Mouse (Mus musculus) thymus, postnatal 0 days (tissue): ENCODE data around the gene Tmem63a. TPM values are rescaled to one million over a fixed set of nuclear protein-coding genes. Genes with fewer than 3 reads are reported as not detected.
"Not testable (repeated sequence)": the region's sequence is repeated elsewhere in the genome, so short reads cannot be mapped to it uniquely, and the experiment has no call there.

ENCODE experiments used
- DNase-seq: peaks from one replicate; pipeline ENCODE4 v3.0.0-alpha.2; 2015; ENCODE audit warnings: low spot score
- polyA plus RNA-seq: library from polyadenylated mRNA; unstranded; fragments of >200 nt; fragmentation: Nextera tagmentation; extraction: Ambion mirVana; gene quantifications from 2 replicates; pipeline ENCODE4 v1.2.1, GENCODE M21; 2015

Tmem63a gene
- polyA plus RNA-seq, 1 experiment from 2014 or later, result 13.8 TPM

GRCm38 (mm10) chr1:180957989-180958388 is 15.8 kb downstream of the Tmem63a start:
- peak; percentile 47 for DNase-seq

- DNase-seq, result no peak
Observed at GRCm38 (mm10) chr1:180958797-180959196, 16.7 kb downstream of the Tmem63a start.

DNA sequence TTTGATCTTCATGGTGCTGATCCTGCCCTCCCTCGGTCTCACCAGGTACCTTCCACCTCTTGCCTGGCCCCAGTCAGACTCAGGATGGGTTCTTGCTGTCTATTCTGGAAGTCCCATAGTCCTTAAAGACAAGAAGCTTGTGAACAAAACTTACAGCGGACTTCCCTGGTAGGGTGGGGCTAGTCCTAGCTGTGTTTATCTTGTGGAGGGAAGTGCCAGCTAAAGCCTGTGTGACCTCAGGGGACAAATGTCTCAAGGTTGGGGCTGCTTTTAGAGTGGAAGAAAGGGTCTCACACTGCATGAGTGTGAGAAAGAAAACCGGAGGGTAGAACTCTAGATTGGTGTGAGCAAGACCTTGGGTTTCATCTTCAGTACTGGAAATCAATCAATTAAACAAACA is 23.6 kb downstream of the Tmem63a start:
- no peak for DNase-seq

GRCm38 (mm10) chr1:180966542-180966941 is 24.4 kb downstream of the Tmem63a start:
- no peak for DNase-seq

DNA sequence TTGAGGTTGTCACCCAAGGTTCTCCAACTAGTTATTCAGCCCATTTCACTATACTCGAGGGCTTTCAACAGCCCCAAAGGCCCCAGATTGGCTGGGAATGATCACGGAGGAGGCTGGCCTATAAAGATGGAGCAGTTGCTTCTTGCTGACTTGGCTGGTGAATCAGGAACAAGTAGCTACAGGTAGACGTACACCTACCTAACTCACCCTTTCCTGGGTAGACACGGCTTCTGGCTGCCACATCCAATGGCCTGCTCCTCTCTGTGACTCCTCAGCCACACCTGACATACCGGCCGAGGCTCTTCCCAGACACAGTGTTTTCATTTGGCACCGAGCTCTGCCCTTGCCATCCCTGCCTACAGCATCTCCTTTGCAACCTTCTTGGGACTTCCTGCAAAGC is 25.1 kb downstream of the Tmem63a start:
- DNase-seq, result no peak

- DNase-seq, result no peak
Observed at GRCm38 (mm10) chr1:180972941-180973340, 30.8 kb downstream of the Tmem63a start.

DNA sequence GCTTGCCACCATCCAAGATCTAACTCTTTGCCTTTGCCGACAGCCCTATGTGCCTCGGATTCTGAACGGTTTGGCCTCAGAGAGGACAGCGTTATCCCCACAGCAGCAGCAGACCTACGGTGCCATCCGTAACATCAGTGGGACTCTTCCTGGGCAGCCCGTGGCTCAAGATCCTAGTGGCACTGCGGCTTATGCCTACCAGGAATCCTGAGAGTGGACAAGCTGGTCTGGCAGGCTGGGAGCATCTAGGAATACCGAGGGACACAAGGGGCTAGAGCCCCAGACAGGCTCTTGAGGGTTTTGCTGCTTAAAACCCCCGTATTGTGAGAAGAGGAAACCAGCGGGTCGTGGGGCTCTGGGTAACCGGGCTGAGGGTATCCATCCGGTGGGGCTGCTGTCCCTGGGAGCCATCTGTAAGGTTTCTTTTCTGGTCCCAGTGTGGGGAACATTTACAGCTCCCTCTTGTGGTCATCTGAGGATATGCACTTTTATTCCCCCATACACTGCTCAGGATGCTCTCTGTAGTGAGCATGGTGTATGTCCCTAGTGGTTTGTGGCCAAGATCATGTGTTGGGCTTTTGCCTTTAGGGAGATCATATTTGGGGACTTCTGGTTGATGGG is 32.1 kb downstream of the Tmem63a start:
- DNase-seq, result peak; percentile 82

DNA sequence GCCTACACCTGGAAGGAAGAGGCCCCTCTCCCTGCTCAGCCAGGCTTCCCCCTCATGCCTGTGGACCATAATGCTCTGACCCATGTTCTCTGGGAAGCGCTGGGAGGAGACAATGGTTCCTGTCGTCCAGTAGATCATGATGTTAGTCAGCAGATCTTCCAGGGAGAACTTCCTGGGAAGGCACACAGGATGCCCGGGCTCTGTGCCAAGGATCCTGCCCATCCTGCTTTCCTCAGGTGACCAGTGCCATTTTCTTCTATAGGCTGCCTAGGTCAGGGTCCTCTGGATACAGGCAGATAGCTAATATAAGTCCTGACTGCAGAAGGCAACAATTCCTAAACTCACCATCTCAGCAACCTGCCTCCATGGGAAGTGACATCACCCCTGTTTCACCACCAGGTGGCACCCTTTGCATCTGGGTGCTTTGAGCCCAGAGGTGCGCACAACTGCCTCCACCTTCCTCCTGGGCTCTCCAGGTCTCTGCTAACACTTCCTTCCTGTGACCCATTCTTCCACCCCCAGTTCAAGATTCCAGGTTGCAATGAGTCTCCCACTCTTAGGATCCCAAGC is 34.1 kb downstream of the Tmem63a start:
- peak; percentile 69 for DNase-seq

GRCm38 (mm10) chr1:180979484-180980251 is 37.5 kb downstream of the Tmem63a start:
- DNase-seq, result no peak

DNA sequence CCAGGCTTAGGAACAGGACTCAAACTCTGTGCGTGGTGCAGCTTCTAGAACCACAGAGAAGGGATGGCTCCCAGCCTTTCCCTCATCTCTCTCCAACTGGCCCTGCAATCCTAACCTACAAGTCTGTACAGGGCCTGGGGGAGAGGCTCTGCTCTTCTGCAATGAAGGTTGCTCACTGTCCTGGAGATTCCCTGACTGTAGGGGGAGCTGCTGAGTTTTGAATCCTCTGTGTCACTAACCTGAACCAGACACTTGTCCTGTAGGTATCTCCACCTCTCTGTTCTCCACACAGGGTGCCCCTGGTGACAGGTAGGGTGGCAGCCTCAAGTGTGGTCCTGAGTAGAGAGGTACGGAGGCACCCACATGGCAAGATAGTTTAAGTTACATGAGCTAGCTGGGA is 38.3 kb downstream of the Tmem63a start:
- DNase-seq, result peak; percentile 40

DNA sequence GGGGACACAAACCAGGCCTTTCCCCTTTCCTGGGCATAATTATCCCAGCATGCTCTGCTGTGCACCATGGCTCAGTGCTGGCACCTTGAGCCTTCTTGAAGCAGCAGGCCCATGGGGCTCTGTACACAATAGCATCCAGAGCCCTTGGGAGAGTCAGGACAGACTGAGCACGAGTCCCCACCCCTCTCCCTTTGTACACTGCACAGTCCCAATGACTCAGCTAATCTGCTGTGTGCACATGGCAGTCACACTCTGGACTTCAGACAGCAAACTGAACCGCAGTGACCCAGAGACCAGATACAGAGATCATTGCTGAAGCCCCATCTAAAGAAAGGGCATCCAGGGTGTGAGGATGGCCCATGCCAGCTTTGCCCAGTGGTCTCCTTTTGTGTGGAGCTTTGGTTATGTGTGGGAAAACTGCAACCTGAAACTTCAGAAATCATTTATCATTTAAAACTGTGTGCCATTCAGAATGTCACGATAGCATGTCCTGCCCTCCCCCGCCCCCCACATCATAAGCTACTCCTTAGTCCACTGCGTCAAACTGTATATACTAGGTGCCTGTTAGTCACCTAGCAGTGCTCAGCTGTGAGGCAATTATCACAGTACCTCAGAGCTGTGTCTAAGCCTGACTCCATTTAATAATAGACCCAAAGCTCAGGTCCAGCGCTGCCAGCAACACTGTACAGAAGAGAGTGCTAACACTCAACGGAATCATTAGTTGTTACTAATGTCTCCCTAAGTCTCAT is 39.3 kb downstream of the Tmem63a start:
- DNase-seq, result not testable (repeated sequence)

DNA sequence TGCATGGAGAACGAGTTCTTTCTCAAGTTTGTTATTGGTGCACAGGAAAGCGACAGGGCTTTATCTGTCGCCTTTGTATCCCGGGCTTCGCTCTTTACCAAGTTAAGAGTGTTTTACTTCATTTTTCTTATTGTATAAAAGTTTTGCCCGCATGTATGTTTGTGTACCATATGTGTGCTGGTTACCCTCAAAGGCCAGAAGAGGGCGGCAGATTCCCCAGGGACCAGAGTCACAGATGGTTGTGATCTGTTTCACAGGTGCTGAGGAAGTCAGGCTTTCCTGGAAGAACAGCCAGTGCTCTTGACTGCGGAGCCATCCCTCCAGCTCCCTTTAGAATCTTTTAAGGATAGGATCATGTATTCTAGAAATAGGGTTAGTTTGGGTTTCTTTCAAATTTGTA is 44.6 kb downstream of the Tmem63a start:
- no peak for DNase-seq

DNA sequence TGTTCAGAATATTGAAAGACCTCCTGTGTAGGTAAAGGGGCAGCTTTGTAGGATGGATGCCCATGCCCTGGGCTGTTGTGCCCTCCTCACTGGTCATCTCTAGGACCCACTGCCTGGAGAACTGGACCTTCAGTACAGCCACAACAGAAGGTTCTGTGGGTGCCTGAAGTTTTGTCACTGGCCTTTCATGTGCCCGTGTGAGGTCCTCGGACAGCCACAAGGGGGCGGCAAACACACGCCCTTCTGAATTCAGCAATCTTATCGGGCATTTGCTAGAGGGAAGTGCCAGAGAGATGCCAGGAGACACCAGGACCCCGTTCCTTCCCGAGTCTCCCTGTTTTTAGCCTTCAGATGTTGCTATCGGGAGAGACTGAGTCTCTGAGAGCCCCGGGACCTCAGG is 45.6 kb downstream of the Tmem63a start:
- DNase-seq, result peak; percentile 81

- no peak for DNase-seq
Observed at GRCm38 (mm10) chr1:180990671-180991070, 48.5 kb downstream of the Tmem63a start.

GRCm38 (mm10) chr1:180992142-180992541 is 50.0 kb downstream of the Tmem63a start:
- peak; percentile 68 for DNase-seq

DNA sequence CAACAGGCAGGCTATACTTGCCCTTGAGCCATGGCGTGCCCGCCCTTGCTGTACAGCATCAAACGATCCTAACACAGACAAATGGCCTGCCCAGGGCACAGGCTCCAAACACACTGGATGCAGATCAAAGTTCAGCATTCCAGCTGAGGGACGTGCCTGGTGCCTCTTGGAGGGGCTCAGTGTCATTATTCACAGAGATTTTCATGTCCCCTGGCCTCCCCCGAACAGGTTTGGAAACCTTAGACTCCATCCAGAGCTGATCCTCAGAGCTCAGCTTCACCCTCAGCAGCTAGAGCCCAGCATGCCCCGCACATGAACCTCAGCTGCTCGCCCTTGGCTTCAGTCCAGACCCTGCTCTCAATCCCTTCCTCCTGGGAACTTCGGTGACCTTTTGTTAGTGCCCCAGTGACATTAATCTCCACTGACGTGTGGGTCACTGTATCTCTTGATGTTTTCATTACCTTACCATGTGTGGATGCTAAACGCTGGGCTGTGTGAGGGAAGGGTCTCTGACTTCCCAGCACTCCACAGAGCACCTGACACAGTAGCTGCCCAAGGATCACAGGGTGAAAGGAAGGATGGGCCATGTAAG is 58.5 kb downstream of the Tmem63a start:
- DNase-seq, result no peak

DNA sequence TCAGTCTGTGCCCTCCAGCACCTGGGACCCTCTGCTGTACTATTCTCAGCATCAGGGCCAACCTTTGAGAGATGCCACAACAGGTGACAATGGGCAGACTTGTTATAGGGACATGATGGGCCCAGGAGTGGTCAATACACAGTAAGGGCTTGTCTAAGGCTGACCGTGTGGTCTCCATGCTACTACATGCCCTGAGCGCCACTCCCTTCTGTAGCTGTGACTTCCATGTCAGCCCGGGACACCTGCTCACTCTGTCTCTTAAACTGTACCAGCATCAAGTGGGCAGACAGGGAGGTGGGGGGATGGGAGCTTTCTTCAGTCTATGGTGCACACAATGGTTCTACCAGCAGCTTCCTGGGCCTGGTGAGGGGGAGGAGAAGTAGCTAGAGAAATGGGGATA is 59.1 kb downstream of the Tmem63a start:
- DNase-seq, result no peak

DNA sequence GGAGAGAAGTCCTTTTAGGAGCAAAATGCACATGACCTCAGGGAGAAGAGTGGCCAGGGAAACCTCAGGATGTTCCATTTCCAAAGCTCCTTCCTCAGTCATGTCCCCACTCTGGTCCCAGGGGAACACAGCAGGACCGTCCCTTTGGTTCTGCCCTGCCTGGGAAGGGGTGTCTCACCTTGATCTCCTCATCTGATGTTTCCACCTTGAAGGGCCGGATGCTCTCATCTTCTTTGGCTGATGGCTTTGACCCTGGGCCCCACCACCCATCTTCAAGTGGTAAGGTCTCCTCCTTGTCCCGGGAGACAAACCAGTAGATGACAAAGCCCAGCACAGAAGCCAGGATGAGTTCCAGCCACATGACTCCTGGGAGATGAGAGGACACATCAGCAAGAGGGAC is 59.5 kb downstream of the Tmem63a start:
- DNase-seq, result no peak

- no peak for DNase-seq
Observed at GRCm38 (mm10) chr1:181003790-181004189, 61.6 kb downstream of the Tmem63a start.

- DNase-seq, result no peak
Observed at GRCm38 (mm10) chr1:181005331-181005730, 63.2 kb downstream of the Tmem63a start.

DNA sequence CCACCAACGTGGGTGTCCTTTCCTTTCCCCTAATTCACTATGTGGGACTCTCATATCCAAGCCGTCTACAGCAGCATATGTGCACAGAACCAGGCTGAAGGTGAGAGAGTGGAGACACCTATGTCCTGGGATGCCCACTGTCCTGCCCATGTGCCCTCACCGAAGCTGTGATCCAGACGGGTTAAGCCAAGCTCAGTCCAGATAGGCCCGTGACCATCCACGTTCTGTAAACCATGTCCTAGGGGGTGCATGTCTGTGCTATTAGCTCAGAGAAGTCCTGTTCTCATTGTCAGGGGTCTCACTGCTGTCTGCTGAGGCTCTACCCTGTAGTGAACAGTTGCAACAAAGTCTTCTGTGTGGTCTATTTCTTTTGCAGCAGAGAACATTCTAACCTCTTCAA is 65.7 kb downstream of the Tmem63a start:
- no peak for DNase-seq

- DNase-seq, result no peak
Observed at GRCm38 (mm10) chr1:181008266-181008665, 66.1 kb downstream of the Tmem63a start.
